Mouse (Mus musculus): ENCODE results near the gene Zfp771.
"Not testable (repeated sequence)": the region's sequence is repeated elsewhere in the genome, so short reads cannot be mapped to it uniquely, and the experiment has no call there.

Zfp771 gene

DNA sequence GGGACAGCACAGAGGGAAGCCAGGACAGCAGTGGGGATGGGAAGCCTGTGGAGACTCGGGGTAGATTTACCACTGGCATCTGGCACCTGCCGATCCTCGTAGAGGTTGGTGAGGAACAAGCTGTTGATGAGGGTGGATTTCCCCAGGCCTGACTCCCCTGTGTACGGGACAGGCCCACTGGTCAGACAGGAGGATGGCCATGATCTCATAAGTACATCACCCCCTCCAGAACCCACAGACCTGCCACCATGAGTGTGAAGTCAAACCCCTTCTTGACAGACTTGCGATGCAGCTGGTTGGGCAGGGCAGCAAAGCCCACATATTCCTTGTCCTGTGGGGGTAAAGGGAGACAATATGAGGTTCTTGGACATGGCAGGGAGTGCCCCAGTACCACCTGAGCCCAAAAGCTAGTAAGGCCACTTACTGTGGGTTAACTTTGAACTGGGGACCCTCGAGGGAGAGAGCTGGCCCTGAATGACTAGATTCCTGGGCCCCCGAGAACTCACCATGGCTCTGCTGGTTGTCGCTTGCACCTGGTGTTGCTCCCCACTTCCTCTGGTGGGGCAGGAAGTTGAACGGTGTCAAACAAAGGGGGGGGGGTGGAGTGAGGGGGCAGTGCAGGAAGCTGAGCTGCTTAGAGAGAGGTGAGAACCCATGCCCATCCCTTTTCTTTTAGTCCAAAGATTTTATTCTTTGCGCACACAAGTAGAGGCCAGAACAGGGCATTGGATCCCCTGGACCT is 26.0 kb upstream of the Zfp771 start:
- no peak for DNase-seq (ENCODE audit: low spot score in 2 of 2)

DNA sequence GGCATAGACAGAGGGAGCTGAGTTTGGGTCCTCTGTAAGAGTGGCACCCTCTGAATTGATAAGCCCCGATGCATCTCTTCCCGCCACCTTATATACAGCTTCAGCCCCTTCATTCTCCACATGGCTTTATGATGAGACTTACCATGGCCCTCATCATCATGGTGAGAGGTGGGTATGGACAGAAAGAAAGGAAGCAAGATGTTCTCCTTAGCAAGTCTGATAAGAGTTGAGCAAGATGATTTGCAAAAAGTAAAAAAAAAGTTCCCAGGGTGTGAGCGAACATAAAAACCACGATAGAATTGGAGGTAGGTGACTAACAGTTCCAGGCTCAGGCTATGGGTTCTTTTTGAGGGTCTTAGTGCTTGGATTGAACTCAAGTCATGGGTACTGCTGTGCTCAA is 25.4 kb upstream of the Zfp771 start:
- no peak for DNase-seq (ENCODE audit: low spot score in 2 of 2)

DNA sequence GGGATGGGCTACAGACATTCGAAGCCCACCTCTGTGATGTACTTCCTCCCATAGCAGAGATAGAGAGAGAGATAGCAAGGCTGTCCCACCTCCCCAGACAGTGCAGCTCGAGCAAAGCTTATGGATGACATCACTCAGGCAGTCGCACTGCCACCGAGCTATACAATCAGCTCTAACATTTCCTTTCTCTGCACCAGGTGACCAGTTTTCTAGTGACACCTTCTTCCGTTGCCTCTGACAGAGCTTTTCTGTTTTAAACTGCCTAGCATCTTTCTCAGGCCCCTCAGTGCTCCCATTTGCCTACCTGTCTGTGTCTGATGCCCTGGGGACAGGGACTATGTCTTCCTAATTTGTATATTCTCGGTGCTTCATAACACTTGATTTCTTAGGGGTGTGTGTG is 23.6 kb upstream of the Zfp771 start:
- no peak for DNase-seq (ENCODE audit: low spot score in 2 of 2)

DNA sequence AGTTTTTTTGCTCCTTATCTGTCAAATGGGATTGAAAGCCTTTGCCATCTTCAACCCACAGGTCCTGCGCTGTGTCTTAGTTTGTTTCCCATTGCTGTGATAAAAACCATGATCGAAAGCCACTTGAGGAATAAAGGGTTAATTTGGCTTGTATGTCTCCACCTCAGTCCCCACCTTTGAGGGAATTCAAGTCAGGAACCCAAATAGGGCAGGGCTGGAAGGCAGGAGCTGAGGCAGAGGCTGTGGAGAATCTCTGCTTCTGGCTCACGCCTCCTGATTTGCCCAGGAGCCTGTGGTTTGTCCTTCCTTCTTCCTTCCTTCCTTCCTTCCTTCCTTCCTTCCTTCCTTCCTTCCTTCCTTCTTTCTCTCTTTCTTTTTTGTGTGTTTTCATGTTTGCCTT is 21.0 kb upstream of the Zfp771 start:
- DNase-seq (ENCODE audit: low spot score in 2 of 2), result no peak

DNA sequence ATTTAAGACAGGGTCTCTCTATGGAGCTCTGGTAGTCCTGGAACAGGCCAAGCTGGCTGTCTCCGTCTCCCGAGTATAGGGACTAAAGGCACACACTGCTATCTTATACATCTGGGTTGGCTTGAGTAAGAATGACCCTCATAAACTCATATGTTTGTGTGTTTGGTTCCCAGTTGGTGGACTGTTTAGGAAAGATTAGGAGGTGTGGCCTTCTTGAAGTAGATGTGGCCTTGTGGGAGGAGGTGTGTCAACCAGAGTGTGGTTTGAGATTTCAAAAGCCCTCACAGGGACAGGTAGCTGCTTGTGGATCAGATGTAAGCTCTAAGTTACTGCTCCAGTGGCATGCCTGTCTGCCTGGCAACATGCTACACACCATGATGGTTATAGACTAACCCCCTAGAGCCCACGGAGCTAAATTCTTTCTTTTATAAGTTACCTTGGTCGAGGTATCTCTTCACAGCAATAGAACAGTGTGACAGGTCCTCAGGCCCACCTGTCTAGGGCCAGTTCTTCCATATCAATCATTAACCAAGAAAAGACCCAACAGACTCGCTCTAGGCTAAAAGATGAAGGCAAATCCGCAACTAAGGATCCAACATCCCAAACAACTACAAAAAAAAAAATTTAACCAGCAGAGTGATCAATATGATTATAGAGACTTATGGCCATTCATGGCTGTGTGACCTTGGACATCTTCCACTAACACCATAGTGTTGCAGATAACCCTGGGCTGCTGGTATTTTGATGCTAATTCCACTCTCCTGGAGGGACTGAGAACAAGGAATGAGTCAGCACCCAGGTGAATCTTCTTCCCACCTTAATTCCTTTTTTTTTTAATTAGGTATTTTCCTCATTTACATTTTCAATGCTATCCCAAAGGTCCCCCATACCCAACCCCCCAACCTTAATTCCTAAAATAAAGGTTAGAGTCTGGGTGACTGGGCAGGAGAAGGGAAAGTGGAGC is 20.3 kb upstream of the Zfp771 start:
- no peak for DNase-seq (ENCODE audit: low spot score in 2 of 2)

DNA sequence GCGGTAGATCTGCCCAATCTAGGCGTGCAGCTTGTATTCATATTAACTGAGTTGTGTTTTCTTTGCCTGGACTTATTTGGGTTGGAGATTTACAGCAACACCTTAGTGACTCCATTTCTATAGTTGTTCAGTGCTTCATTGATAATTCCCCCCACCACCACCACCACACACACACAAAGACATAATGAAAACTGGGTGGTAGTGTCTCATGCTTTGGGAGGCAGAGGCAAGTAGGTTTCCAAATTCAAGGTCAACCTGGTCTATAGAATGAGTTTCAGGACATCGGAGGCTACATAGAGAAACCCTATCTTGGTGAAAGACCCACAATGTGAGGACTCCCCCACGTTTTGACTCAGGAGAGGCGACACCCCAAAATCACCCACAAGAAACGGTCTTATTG is 19.5 kb upstream of the Zfp771 start:
- no peak for DNase-seq (ENCODE audit: low spot score in 2 of 2)

DNA sequence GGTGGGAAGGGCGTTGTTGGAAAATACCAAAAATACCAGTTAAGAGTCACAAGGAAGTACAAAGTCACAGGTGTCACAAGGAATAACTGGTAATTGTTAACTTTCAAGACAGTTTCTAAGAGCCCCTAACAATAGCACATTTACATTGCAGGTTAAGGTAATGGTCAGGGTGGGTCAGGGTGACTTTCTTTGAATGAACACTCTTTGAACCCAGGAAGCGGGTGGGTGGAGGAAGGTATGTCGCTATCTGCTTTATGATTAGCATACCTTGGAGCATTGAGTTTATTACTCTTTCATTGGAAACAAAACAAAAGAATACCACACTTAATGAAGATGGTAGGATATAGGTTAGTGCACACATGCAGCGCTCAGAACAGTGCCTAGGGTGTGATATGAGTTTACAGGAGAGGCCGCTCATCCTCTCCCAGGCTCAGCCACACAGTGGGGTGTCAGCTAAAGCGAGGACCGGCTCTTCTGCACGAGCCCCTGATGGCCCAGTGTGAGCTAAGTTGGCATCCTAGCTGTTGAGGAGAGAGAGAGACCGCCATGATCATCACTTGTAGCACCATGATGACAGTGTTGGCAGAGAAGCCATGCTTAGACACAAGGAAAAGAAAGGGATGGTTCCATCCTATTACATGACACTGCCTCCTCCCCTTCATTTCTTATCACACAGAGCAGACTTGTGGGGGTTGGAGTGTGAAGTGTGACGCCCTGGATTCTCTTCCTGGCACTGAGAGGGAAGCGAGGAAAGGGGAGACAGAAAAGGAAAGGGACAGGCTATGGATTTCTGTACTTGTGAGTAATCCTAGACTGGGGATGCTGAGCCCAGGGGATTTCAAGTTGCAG is 18.7 kb upstream of the Zfp771 start:
- no peak for DNase-seq (ENCODE audit: low spot score in 2 of 2)

DNA sequence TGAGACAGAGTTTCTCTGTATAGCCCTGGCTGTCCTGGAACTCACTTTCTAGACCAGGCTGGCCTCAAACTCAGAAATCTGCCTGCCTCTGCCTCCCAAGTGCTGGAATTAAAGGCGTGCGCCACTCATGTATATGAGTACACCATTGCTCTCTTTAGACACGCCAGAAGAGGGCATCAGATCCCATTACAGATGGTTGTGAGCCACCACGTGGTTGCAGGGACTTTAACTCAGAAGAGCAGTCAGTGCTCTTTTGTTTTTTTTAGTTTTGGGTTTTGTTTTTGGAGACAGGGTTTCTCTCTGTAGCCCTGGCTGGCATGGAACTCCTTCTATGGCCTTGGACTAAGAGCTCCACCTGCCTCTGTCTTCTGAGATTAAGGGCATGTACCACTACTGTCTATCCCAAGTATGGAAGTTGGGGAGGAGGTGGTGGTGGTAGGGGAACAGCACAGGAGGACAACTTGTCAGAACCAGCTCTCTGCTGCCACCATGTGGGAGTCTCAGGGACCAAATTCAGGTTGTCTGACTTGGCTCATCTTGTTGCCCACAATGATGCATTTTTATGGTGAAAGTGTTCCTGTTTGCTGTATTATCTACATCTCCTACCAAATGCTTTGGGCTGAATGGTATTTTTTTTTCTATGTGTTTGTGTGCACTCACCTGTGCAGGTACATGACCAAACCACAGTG is 15.3 kb upstream of the Zfp771 start:
- peak; percentile 67 to 82 for DNase-seq (ENCODE audit: low spot score in 2 of 2)

DNA sequence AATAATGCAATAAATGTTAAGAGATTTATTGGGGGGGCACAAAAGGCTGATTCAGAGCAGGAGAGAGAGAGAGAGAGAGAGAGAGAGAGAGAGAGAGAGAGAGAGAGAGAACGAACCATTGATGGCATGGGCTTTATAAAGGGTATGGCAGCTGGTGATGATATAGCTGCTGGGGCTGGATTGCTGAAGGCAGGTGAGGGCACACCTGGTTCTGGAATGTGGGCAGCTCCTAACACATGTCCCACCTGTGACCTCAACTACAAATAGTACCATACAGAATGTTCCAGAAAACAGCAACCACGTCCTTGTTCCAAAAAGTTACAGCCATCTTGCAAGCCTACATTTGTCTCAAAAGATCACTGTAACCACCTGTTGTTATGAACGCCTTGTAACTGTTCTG is 12.7 kb upstream of the Zfp771 start:
- no peak for DNase-seq (ENCODE audit: low spot score in 2 of 2)

DNA sequence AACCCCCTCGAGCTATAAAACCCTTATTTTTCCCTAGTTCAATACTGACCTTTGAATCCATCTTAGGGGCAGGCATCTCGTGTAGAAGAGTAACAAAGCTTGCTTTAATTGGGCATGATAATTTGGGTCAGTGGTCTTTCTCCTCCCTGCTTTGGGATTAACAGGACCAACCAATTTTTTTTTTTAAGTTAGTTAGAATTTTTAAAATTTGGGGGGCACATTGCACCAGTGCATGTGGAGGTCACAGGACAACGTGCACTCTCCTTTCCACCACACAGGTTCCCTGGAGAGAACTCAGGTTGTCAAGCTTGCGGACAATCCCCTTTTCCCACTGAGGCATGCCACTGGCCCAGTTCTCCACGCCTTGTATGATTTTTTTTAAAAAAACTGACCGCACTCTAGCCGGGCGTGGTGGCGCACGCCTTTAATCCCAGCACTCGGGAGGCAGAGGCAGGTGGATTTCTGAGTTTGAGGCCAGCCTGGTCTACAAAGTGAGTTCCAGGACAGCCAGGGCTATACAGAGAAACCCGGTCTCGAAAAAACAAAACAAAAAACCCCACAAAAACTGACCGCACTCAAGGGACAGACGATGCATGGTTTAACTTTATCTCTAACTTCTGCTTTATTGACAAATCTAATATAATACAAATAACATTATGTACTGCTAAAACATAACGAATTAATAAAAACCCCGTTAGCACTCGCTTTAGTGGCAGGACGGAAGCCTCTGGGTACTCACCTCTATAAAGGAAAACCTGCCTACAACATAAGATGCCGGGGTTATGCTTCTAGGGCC is 12.1 kb upstream of the Zfp771 start:
- DNase-seq (ENCODE audit: low spot score in 2 of 2), result no peak

DNA sequence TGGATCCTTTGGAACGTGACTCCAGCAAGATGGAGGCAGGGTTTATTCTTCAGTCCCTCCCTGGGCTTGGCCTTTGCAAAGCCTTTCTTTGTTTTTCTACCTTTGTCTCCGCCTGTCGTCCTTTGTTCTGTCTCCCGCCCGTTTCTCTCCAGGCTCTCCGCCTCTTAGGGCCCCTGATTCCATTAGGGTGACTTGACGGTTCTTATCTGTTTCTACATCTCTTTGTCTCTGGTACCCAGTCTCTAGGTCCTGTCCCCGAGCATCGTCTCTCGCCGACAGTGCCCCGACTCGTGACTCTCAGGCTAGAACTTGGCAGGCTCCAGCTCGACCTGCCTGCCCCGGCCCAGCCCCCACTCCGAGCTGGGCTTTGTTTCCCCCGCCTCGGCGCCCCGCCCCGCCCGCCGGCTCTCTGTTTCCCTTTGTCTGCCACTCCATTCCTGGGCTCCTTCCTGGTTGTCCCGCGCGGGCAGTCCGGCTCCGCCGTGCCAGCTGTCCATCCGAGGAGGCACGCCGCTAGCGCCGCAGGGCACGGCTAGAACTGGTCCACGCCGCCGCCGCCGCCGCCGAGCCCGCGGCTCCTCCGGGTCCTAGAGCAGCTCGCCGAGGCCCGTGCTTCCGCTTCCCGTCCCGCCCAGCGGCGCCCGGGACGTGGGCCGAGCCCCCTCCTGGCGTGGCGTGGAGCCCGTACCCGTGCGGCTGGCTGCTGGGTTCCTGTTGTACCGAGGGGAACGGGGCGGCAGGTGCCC is 11.3 kb upstream of the Zfp771 start, which contains the start of the genes Zfp553 and Sept1:
Gene Zfp553 (plus strand): TSS at position 440 of the 746 bp plus-strand sequence.
Gene Sept1 (minus strand): TSS at position 509 of the 746 bp plus-strand sequence.
- DNase-seq (ENCODE audit: low spot score in 2 of 2), result peak; percentile 71 to 87

DNA sequence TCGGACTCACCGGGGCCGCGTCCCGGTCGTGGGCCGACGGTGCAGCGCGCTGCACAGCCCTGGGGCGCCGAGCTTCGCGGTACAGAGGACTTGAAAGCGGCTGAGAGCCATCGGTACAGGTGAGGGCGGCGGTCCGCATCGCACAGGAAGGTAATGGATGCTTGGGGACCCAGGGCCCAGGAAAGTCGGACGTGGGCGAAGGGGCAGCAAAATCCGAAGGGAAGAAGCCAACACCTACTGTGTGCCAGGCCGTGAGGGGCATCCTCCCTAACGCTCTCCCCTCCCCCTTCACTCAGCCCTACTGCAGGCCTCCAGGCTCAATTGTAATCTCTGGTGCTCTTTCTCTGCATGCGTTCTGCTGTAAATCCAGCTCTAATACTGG is 10.7 kb upstream of the Zfp771 start:
- no peak for DNase-seq (ENCODE audit: low spot score in 2 of 2)

DNA sequence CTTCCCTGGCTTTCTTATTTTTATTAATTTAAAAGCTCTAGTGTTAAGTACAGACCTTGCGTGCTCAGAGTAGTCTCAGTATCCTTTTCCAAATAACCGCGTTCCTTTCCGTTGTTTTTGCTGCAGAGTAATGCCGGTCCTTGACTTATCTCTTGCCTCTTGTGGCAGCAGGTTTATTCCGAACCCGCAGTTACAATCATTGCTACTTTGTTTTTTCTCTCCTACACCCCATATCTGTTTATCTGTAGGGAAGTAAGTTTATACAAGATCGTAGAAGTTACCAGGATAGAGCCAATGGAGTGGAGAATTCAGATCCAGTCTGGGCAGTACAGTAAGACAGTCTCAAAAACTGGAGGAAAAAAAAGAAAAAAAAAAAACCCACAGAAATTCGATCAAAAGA is 10.3 kb upstream of the Zfp771 start:
- DNase-seq (ENCODE audit: low spot score in 2 of 2), result no peak

DNA sequence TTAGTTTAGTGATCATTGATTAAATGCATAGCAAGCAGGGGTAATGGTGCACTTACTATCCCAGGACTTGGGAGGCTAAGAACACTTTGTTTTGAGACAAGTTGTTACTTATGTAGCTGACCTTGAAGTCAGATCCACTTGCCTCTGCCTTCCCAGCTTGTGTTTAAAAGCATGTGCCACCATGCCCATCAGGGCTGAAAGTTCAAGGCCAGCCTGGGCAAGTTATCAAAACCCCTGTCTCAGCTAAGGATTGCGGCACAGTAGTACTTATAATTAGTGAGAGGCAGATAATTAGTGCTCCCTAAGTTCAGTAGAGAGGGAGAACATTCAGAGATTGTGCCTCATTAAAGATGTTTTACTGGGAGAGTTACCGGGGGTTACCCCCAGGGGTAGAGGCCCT is 9.3 kb upstream of the Zfp771 start:
- no peak for DNase-seq (ENCODE audit: low spot score in 2 of 2)

DNA sequence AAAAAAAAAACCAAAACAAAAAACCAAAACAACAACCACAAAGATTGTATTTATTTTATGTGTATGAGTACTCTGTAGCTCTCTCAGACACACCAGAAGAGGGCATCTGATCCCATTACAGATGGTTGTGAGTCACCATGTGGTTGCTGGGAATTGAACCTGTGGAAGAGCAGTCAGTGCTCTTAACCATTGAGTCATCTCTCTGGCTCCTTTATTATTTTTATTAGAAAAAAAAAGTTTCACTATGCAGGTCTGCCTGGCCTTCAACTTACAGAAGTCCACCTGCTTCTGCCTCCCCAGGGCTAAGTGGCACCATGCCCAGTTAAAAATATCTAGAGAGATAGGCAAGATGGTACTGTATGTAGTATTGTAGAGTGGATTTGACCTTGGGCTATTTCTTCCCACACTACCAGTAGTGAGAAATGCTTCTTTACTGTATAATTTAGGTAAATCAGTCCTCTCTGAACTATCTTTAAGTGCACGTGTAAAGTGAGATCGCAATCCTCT is 660 bp upstream of the Zfp771 start:
- no peak for DNase-seq (ENCODE audit: low spot score in 2 of 2)

DNA sequence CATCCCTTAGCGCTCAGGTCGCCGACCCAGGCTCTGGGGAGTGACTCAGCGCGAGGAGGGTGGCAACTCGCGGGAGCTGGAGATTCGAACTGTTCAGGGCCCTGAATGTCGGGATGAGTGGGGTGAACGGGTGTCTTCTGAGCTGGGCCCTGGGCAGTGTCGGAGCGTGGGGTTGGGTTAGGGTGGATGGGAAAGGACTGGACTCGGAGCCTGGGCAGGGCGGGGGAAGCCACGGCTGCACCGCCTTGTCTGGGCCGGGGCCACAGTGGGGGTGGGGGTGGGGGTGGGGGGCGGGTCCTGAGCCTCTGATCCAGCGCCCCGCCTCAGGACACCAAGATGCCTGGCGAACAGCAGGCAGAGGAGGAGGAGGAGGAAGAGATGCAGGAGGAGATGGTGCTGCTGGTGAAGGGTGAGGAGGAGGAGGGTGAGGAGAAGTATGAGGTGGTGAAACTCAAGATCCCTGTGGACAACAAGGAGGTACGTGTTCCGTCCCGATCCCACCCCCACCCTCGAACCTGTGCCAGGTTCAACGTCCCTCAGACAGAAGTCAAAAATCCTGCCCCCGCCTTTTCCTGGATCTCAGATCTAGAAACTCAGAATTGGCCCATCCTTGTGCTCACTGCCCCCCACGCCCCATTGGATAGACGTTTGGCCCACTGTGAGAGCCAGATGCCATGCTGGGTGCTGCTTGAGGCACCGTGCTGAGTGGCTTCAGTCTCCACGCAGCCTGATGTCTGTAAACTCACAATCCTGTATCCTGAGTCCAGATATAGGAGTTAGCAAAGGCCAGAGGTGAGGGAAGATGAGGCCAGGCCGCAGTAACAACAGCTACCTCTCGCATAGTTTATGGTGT is 810 bp downstream of the Zfp771 start:
- DNase-seq (ENCODE audit: low spot score in 2 of 2), result no peak

DNA sequence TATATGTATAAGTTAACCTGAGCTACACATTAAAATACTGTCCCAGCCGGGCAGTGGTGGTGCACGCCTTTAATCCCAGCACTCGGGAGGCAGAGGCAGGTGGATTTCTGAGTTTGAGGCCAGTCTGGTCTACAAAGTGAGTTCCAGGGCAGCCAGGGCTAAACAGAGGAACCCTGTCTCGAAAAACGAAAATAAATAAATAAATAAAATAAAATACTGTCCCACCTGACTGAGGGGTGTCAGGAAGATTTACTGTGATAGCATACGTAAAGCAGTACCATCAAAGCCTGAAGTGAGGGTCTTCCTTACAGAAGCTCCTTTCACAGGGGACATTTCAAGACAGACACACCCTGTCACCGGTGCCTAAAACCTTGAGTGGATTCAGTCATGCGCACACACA is 6.4 kb downstream of the Zfp771 start:
- DNase-seq (ENCODE audit: low spot score in 2 of 2), result not testable (repeated sequence)

DNA sequence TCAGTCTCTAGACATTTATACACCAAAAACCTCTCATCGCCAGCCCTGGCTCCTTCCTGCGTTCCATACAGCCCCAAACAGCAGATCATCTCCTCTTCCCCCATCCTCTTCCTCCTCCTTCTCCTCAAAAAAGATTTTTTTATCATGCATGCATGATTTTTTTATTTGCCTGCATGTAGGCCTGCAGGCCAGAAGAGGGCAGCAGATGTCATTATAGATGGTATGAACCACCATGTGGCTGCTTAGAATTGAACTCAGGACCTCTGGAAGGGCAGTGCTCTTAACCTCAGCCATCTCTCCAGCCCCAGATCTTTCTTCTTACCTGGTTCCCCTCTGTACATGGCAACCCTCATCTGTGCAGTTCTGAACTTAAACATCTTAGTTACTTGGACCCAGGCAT is 8.3 kb downstream of the Zfp771 start:
- no peak for DNase-seq (ENCODE audit: low spot score in 2 of 2)

DNA sequence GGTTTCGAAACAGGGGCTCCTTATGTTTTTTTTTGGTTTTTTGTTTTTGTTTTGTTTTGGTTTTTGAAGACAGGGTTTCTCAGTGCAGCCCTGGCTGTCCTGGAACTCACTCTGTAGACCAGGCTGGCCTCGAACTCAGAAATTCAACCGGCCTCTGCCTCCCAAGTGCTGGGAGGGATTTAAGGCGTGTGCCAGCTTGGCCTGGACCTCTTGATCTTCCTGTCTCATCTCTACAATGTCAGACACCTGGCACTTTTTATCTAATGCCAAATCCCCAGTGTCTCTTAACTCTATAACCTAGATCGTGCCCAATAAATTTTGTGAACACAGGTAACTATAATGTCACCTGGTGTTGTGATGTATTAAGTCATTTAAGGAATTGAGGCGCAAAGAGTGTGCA is 9.3 kb downstream of the Zfp771 start:
- no peak for DNase-seq (ENCODE audit: low spot score in 2 of 2)

Measured in cerebellum, postnatal 4 days (tissue).